Mouse (Mus musculus): ENCODE results near the gene Olfr418. TPM values are rescaled to one million over a fixed set of nuclear protein-coding genes. Genes with fewer than 3 reads are reported as not detected.
"Not testable (repeated sequence)": the region's sequence is repeated elsewhere in the genome, so short reads cannot be mapped to it uniquely, and the experiment has no call there.

The Olfr418 gene
- polyA plus RNA-seq (2015; fragmentation: Nextera tagmentation; extraction: Ambion mirVana): not detected in 2 replicates

- Histone ChIP-seq H3K4me3 (ENCODE audit: low read length) (no peak within 1 kb of the TSS), H3K9me3 (replicated peaks; ENCODE audit: control insufficient read depth, low read length) (no peaks in the 10 kb centered on the region), H3K4me2 (ENCODE audit: low read depth, low read length) (no peak within 1 kb of the TSS), H3K9ac (ENCODE audit: low read length) (no peak within 1 kb of the TSS), H3K27ac (ENCODE audit: low read length) (no peak within 1 kb of the TSS), H3K4me1 (ENCODE audit: control insufficient read depth, insufficient read depth, low read length) (no peaks in the 10 kb centered on the region), H3K27me3 (ENCODE audit: control insufficient read depth, insufficient read depth, low read length) (no peaks in the 10 kb centered on the region), H3K36me3 (ENCODE audit: control insufficient read depth, insufficient read depth) (no peaks in the 10 kb centered on the region)
- no peak for ATAC-seq (replicated peaks; ENCODE audit: extremely low read depth, insufficient read depth, low FRiP score)
These were observed at the start of gene Olfr418 for GRCm38 (mm10) chr1:173265701-173266100. TSS of gene Olfr418 (plus strand) at chr1:173266001.

DNA sequence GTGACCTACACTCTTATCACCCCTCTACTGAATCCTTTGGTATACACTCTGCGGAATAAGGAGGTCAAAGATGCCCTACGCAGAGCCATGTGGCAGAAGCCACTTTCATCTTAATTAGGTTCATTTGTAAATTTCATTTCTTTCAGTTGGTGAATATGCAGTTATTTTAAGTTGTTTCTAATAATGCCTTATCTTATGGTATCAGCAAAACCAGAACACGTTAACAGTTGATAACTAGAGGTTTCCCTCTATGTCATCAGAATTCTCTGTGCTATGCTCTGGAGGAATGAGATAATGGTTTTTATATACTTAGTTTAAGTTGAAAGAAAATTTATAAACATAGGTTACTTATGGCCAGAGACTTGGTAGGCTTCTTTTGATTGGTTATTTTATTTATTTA, 49.3 kb upstream of the Olfr418 start:
- no peaks in the 10 kb centered on the region for H3K9me3 ChIP-seq (replicated peaks; ENCODE audit: control insufficient read depth, low read length)
- H3K27ac ChIP-seq (ENCODE audit: low read length): no peak overlapping the region
- WGBS: 74% methylated on average over 3 of the region's 3 CpGs
- no peak for ATAC-seq (replicated peaks; ENCODE audit: extremely low read depth, insufficient read depth, low FRiP score)
- H3K9ac ChIP-seq (ENCODE audit: low read length): no peak overlapping the region
- no peaks in the 10 kb centered on the region for H3K36me3 ChIP-seq (ENCODE audit: control insufficient read depth, insufficient read depth)
- no peak overlapping the region for H3K4me3 ChIP-seq (ENCODE audit: low read length)
- no peaks in the 10 kb centered on the region for H3K4me1 ChIP-seq (ENCODE audit: control insufficient read depth, insufficient read depth, low read length)
- H3K27me3 ChIP-seq (ENCODE audit: control insufficient read depth, insufficient read depth, low read length): no peaks in the 10 kb centered on the region
- no peak overlapping the region for H3K4me2 ChIP-seq (ENCODE audit: low read depth, low read length)

- H3K4me3 ChIP-seq (ENCODE audit: low read length): no peak within 1 kb of the TSS
- no peaks in the 10 kb centered on the region for H3K36me3 ChIP-seq (ENCODE audit: control insufficient read depth, insufficient read depth)
- H3K4me1 ChIP-seq (ENCODE audit: control insufficient read depth, insufficient read depth, low read length): no peaks in the 10 kb centered on the region
- H3K27ac ChIP-seq (ENCODE audit: low read length): no peak within 1 kb of the TSS
- H3K9ac ChIP-seq (ENCODE audit: low read length): no peak within 1 kb of the TSS
- H3K4me2 ChIP-seq (ENCODE audit: low read depth, low read length): no peak within 1 kb of the TSS
- WGBS: 55% methylated on average over 2 of the region's 2 CpGs
- H3K27me3 ChIP-seq (ENCODE audit: control insufficient read depth, insufficient read depth, low read length): no peaks in the 10 kb centered on the region
- no peaks in the 10 kb centered on the region for H3K9me3 ChIP-seq (replicated peaks; ENCODE audit: control insufficient read depth, low read length)
- ATAC-seq (replicated peaks; ENCODE audit: extremely low read depth, insufficient read depth, low FRiP score): no peak
These were observed 38.7 kb upstream of the Olfr418 start, which contains the start of gene Fcer1a for GRCm38 (mm10) chr1:173227081-173227480. TSS of gene Fcer1a (minus strand) at chr1:173227214.

DNA sequence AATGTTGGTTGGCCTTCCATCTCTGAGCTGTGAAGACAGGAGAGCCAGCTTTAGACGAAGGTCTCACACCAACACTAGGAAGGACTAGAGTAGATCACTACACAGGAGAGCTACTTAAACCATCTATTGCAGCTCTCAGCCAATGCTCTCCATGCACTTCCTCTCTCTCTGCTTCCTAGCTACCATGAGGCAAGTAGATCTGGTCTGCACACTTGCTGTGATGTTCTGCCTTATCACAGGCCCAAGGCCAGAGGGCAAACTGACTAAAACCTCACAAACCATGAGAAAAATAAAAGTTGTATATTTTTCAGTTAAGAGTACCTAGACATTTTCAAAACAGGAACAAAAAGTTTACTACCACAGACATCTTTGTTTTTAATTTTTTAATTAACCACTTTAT, 28.8 kb upstream of the Olfr418 start:
- H3K9ac ChIP-seq (ENCODE audit: low read length); H3K27ac ChIP-seq (ENCODE audit: low read length); H3K4me1 ChIP-seq (ENCODE audit: control insufficient read depth, insufficient read depth, low read length); H3K4me3 ChIP-seq (ENCODE audit: low read length); H3K36me3 ChIP-seq (ENCODE audit: control insufficient read depth, insufficient read depth); H3K27me3 ChIP-seq (ENCODE audit: control insufficient read depth, insufficient read depth, low read length); H3K9me3 ChIP-seq (replicated peaks; ENCODE audit: control insufficient read depth, low read length); H3K4me2 ChIP-seq (ENCODE audit: low read depth, low read length); ATAC-seq (replicated peaks; ENCODE audit: extremely low read depth, insufficient read depth, low FRiP score): not testable (repeated sequence)
- WGBS: 62% methylated on average over 1 of the region's 1 CpGs

GRCm38 (mm10) chr1:173249888-173250287, 15.9 kb upstream of the Olfr418 start:
- Histone ChIP-seq H3K4me2 (ENCODE audit: low read depth, low read length) (no peak overlapping the region), H3K36me3 (ENCODE audit: control insufficient read depth, insufficient read depth) (no peaks in the 10 kb centered on the region), H3K9ac (ENCODE audit: low read length) (no peak overlapping the region), H3K27me3 (ENCODE audit: control insufficient read depth, insufficient read depth, low read length) (no peaks in the 10 kb centered on the region), H3K9me3 (replicated peaks; ENCODE audit: control insufficient read depth, low read length) (no peaks in the 10 kb centered on the region), H3K4me1 (ENCODE audit: control insufficient read depth, insufficient read depth, low read length) (no peaks in the 10 kb centered on the region), H3K27ac (ENCODE audit: low read length) (no peak overlapping the region), H3K4me3 (ENCODE audit: low read length) (no peak overlapping the region)
- no peak for ATAC-seq (replicated peaks; ENCODE audit: extremely low read depth, insufficient read depth, low FRiP score)
- 86% methylated on average over 3 of the region's 3 CpGs for WGBS

DNA sequence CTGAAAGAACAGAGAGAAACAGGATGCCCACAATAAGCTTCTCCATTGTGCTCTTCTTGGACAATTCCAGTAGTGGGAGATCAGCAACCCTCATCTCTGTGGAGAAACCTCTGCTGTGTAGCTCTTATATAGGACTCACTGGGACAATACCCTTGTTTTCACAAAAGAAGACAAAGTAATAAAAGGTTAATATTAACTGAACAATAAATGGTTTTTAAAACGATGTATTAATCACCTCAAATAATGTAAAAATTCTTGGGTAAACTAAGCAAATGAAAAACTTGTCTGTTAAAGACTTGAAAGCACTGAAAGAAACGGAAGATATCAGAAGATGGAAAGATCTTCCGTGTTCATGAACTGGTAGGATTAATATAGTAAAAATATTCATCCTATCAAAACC, 11.9 kb downstream of the Olfr418 start, which contains the start of gene Mptx2:
Gene Mptx2, minus strand, starts transcription at position 101 of the 400 bp plus-strand sequence.
- H3K27me3 ChIP-seq (ENCODE audit: control insufficient read depth, insufficient read depth, low read length): no peaks in the 10 kb centered on the region
- no peak within 1 kb of the TSS for H3K4me3 ChIP-seq (ENCODE audit: low read length)
- ATAC-seq (replicated peaks; ENCODE audit: extremely low read depth, insufficient read depth, low FRiP score): no peak
- H3K9me3 ChIP-seq (replicated peaks; ENCODE audit: control insufficient read depth, low read length): no peaks in the 10 kb centered on the region
- H3K27ac ChIP-seq (ENCODE audit: low read length): no peak within 1 kb of the TSS
- H3K9ac ChIP-seq (ENCODE audit: low read length): no peak within 1 kb of the TSS
- no peaks in the 10 kb centered on the region for H3K36me3 ChIP-seq (ENCODE audit: control insufficient read depth, insufficient read depth)
- WGBS: 65% methylated on average over 3 of the region's 3 CpGs
- H3K4me2 ChIP-seq (ENCODE audit: low read depth, low read length): no peak within 1 kb of the TSS
- H3K4me1 ChIP-seq (ENCODE audit: control insufficient read depth, insufficient read depth, low read length): no peaks in the 10 kb centered on the region

DNA sequence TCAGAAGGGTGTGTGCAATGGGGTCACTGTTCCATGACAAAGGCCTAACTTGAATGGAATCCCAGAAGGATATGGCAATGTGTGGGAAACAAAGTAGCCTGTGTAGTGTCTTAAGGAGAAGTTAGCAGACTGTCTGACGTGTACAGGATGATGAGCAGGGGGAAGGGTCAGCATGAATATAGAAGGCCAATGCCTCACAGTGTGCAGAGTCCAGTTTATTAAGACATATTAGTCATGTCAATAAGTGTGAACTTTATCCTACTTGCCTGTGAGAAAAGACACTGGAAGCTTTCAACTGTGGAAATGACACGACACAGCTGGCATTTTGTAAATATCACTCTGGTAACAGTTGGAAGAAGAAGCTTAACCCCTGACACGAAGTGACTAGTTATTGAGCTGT, 37.0 kb downstream of the Olfr418 start:
- H3K4me3 ChIP-seq (ENCODE audit: low read length); H3K36me3 ChIP-seq (ENCODE audit: control insufficient read depth, insufficient read depth); ATAC-seq (replicated peaks; ENCODE audit: extremely low read depth, insufficient read depth, low FRiP score); H3K9me3 ChIP-seq (replicated peaks; ENCODE audit: control insufficient read depth, low read length); H3K27ac ChIP-seq (ENCODE audit: low read length); H3K27me3 ChIP-seq (ENCODE audit: control insufficient read depth, insufficient read depth, low read length); H3K4me1 ChIP-seq (ENCODE audit: control insufficient read depth, insufficient read depth, low read length); H3K9ac ChIP-seq (ENCODE audit: low read length); H3K4me2 ChIP-seq (ENCODE audit: low read depth, low read length): not testable (repeated sequence)
- WGBS: 44% methylated on average over 3 of the region's 3 CpGs

- ATAC-seq (replicated peaks; ENCODE audit: extremely low read depth, insufficient read depth, low FRiP score); H3K4me3 ChIP-seq (ENCODE audit: low read length); H3K36me3 ChIP-seq (ENCODE audit: control insufficient read depth, insufficient read depth); H3K4me1 ChIP-seq (ENCODE audit: control insufficient read depth, insufficient read depth, low read length); H3K4me2 ChIP-seq (ENCODE audit: low read depth, low read length); H3K9ac ChIP-seq (ENCODE audit: low read length); H3K9me3 ChIP-seq (replicated peaks; ENCODE audit: control insufficient read depth, low read length); H3K27ac ChIP-seq (ENCODE audit: low read length); H3K27me3 ChIP-seq (ENCODE audit: control insufficient read depth, insufficient read depth, low read length): not testable (repeated sequence)
- WGBS: 59% methylated on average over 7 of the region's 7 CpGs
These were observed 47.8 kb downstream of the Olfr418 start for GRCm38 (mm10) chr1:173313535-173314050.

GRCm38 (mm10) chr1:173315725-173316124, 49.9 kb downstream of the Olfr418 start:
- Histone ChIP-seq H3K4me2 (ENCODE audit: low read depth, low read length) (no peak overlapping the region), H3K36me3 (ENCODE audit: control insufficient read depth, insufficient read depth) (no peaks in the 10 kb centered on the region), H3K4me3 (ENCODE audit: low read length) (no peak overlapping the region), H3K9me3 (replicated peaks; ENCODE audit: control insufficient read depth, low read length) (no peaks in the 10 kb centered on the region), H3K27ac (ENCODE audit: low read length) (no peak overlapping the region), H3K4me1 (ENCODE audit: control insufficient read depth, insufficient read depth, low read length) (no peaks in the 10 kb centered on the region), H3K27me3 (ENCODE audit: control insufficient read depth, insufficient read depth, low read length) (no peaks in the 10 kb centered on the region), H3K9ac (ENCODE audit: low read length) (no peak overlapping the region)
- WGBS: 68% methylated on average over 3 of the region's 3 CpGs
- no peak for ATAC-seq (replicated peaks; ENCODE audit: extremely low read depth, insufficient read depth, low FRiP score)
